Mouse (Mus musculus): ENCODE measurements around the gene Bcar3.

Gene Bcar3

DNA sequence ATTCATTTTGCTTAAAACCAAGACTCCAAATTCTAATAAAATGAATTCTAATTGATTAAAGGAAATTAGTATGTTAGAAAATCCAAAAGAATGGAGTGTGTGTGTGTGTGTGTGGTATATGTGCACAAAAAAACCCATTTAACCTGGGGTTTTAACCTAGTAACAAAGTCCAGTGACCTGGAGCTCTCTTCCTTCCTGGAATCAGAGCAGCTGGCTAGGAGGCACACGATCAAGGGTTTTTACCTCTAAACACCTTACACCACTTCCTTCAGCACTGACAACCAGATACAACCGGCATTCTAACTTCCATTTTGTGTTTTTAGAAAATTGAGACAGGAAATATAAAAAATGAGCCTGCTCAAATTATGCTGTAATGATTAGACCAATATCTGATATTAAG, 251.4 kb downstream of the Bcar3 start:
- intact Hi-C loops (cut with DNase I), result no loop called here

DNA sequence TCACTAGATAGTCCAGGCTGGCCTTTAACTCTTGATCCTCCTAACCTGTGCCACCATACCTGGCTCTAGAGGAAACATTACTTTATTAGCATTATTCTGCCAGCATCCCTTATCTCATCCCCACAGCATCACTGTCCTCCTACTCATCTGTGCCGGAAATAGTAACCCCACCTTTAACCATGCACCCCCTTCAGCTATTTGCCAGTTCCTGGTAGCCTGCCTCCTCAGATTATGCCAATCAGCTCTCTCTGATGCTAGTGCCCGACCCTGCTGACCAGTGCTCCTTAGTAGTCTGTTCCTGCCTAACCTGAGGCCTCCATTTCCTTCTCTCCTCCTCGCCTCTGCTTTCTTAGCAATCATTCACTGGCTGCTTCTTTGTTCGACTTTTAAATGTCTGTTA, 253.5 kb downstream of the Bcar3 start:
- intact Hi-C loops (cut with DNase I), result no loop called here

DNA sequence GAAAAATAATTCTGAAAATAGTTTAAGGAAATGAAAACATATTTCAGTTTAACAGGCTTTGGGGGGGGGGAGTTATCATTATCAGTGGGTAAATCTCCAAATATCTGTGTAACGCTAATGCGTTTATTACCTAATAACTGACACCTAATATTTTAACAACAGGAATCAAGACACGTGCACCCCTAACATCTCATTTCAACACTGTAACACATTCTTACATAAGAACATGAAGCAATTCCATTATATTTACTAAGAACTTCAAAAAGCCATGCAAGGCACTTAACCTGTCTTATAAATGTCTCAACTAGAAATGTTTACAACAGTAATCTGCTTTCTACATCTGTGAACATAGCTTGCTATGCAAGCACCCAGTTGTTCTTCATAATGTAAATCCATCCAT, 257.2 kb downstream of the Bcar3 start:
- intact Hi-C loops (cut with DNase I), result no loop called here

- intact Hi-C loops (cut with DNase I), result no loop called here
These were observed 263.8 kb downstream of the Bcar3 start for GRCm38 (mm10) chr3:122557766-122558165.

GRCm38 (mm10) chr3:122565285-122565684, 271.3 kb downstream of the Bcar3 start:
- intact Hi-C loops (cut with DNase I), result no loop called here

- intact Hi-C loops (cut with DNase I), result no loop called here
These were observed 272.2 kb downstream of the Bcar3 start for GRCm38 (mm10) chr3:122566112-122566511.

GRCm38 (mm10) chr3:122566549-122566948, 272.6 kb downstream of the Bcar3 start:
- intact Hi-C loops (cut with DNase I), result no loop called here

DNA sequence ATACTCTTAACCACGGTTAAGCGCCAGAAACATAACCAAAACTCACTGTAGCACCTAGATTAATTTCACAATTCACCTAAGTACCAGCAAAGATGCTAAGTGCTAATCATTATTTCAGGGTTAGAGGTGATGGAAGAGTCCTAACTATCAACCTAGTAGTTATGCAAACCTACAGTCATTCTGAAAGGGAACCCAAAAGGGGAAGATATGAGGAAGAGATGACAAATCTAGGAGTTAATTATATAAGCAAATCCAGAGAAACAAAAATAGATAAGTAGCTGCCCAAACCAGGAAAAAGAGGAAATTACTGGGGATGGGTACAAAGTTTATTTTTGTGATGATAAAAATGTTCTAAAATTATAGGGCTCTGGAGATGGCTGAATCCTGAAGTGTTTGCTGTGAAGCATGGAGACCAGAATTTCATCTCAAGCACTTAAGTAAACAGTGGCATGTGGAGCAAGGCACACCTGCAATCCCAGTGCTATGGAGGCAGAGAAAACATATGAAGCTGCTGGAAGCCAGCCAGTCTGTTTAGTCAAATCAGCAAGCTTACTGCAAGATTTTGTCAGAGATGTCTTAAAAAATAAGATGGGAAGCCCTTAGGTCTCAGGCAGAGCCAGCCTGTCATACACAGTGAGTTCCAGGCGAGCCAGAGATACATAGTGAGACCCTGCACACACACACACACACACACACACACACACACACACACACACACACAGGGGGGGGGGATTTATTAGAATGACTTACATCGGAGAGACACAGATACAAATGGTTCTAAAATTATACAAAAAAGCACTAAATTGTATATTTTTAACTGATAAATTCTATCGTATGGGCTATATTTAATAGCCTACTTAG, 279.7 kb downstream of the Bcar3 start:
- intact Hi-C loops (cut with DNase I), result no loop called here

DNA sequence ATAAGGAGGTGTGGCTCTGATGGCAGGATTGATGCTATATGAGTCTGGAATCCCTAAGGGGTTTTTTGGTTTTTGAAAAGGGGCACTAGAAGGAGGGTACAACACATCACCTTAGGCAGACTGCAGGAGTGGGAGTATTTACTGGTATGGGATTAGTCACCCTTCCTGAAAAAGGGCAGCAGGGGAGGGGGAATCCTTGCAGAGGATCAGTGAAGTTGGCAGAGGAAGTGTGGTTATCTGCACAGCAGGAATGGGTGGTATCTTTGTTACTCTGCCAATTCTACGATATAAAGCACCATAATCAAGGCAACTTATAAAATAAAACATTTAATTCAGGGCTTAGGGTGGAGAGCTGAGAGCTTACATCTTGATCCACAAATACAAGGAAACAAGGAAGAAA, 281.0 kb downstream of the Bcar3 start:
- intact Hi-C loops (cut with DNase I), result no loop called here

- intact Hi-C loops (cut with DNase I), result no loop called here
These were observed 283.4 kb downstream of the Bcar3 start for GRCm38 (mm10) chr3:122577360-122577759.

Small RNA genes within 50 kb of the gene (microRNA-seq; reads per million reads assigned to microRNA genes)
- 40.4 to 62.4 reads per million in 2 experiments for gene Mir760
- 0 to 0.12 reads per million in 2 experiments for gene Mir7657

Measured in adrenal gland (tissue).